Mouse (Mus musculus) forebrain, embryonic 16.5 days (tissue): ENCODE data around the gene Gcc2. TPM values are rescaled to one million over a fixed set of nuclear protein-coding genes. Genes with fewer than 3 reads are reported as not detected.
"Not testable (repeated sequence)": the region's sequence is repeated elsewhere in the genome, so short reads cannot be mapped to it uniquely, and the experiment has no call there.

ENCODE experiments used
- ATAC-seq: fragments of 200-750 bp; cut with Nextera tagmentation; 2 replicates; pipeline ENCODE4 v1.8.0; 2017; ENCODE audit warnings: mild to moderate bottlenecking, moderate library complexity
- H3K27ac ChIP-seq: fragments of 300-500 bp; sonication (generic); 2 replicates; pipeline ENCODE4 v1.5.1; 2014; ENCODE audit warnings: low read length, control low read depth
- H3K27me3 ChIP-seq: fragments of 300-500 bp; sonication (generic); replicated peaks from 2 replicates; pipeline ENCODE4 v1.6.1; 2014; ENCODE audit warnings: low read length; ENCODE audit not compliant: control insufficient read depth, insufficient read depth
- H3K36me3 ChIP-seq: fragments of 300-500 bp; sonication (generic); 2 replicates; pipeline ENCODE4 v1.6.1; 2014; ENCODE audit not compliant: control insufficient read depth, insufficient read depth
- H3K4me1 ChIP-seq: fragments of 300-500 bp; sonication (generic); replicated peaks from 2 replicates; pipeline ENCODE4 v1.6.1; 2014; ENCODE audit warnings: low read length; ENCODE audit not compliant: control insufficient read depth, insufficient read depth
- H3K4me2 ChIP-seq: fragments of 300-500 bp; sonication (generic); 2 replicates; pipeline ENCODE4 v1.6.1; 2014; ENCODE audit warnings: mild to moderate bottlenecking, low read length, control low read depth
- H3K4me3 ChIP-seq: fragments of 300-500 bp; sonication (generic); replicated peaks from 2 replicates; pipeline ENCODE4 v1.5.1; 2014; ENCODE audit warnings: mild to moderate bottlenecking, low read length, control low read depth
- H3K9ac ChIP-seq: fragments of 300-500 bp; sonication (generic); replicated peaks from 2 replicates; pipeline ENCODE4 v1.6.1; 2014; ENCODE audit warnings: low read depth, low read length, control low read depth
- H3K9me3 ChIP-seq: fragments of 300-500 bp; sonication (generic); 2 replicates; pipeline ENCODE4 v1.6.1; 2016; ENCODE audit warnings: low read length; ENCODE audit not compliant: control insufficient read depth
- WGBS: fragments of 180-500 bp; shearing (Covaris S2); extraction: QIAGEN DNeasy Blood & Tissue Kit; methylation state at CpG from one replicate; pipeline ENCODE4 v1.1.7; 2014; 5-methylcytosine and 5-hydroxymethylcytosine counted together
- polyA plus RNA-seq: library from polyadenylated mRNA; unstranded; fragments of >200 nt; fragmentation: Nextera tagmentation; extraction: Ambion mirVana; gene quantifications from 2 replicates; pipeline ENCODE4 v1.2.1, GENCODE M21; 2015

The Gcc2 gene
- polyA plus RNA-seq, 1 experiment from 2014 or later, result 71.7 TPM

DNA sequence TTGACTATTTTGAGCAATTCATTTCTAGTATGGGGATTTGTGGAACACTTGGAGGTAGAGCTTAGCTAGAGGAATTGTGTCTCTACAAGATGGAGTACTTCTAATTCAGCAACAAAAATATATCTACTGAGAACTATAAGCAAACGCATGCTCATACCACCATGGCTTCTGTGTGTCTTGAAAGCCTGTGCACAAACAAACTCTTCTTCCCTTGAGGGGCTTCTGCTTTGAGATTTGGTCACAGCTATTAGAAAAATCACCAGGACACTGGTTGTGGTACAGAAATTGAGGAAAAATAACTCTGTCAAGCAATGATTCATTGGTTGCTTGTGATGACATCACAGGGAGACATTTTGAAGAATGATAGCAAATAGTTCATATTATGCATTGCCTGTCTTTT is 39.9 kb upstream of the Gcc2 start:
- H3K9me3 ChIP-seq, result peaks cover 3% of the 10 kb centered on the region; the same call in 1 of the 2 replicates
- WGBS, result 93% methylated on average over 1 of the region's 1 CpGs
- H3K4me1 ChIP-seq, result no peaks in the 10 kb centered on the region
- H3K27me3 ChIP-seq, result 0 out of 2 replicates have a peak, but pooled peaks cover 2% of the 10 kb centered on the region
- no peak overlapping the region for H3K4me2 ChIP-seq
- no peaks in the 10 kb centered on the region for H3K36me3 ChIP-seq
- ATAC-seq, result no peak
- no peak overlapping the region for H3K4me3 ChIP-seq
- no peak overlapping the region for H3K9ac ChIP-seq
- no peak overlapping the region for H3K27ac ChIP-seq

DNA sequence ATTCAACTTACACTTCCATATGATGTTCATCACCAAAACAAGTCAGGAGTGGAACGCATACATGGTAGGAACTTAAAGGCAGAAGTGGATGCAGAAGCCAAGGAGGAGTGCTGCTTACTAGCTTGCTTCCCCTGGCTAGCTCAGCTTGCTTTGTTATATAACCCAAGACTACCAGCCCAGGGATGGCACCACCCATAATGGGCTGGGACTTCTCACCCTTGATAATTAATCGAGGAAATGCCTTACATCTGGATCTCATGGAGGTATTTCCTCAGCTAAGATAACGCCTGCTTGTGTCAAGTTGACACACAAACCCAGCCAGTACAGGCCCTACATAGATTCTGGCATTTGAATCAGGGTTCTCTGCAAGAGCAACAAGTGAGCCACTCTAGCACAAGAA is 37.9 kb upstream of the Gcc2 start:
- no peaks in the 10 kb centered on the region for H3K36me3 ChIP-seq
- peaks cover 3% of the 10 kb centered on the region; the same call in 1 of the 2 replicates for H3K9me3 ChIP-seq
- H3K27ac ChIP-seq, result no peak overlapping the region
- H3K27me3 ChIP-seq, result 0 out of 2 replicates have a peak, but pooled peaks cover 2% of the 10 kb centered on the region
- no peak overlapping the region for H3K4me3 ChIP-seq
- H3K9ac ChIP-seq, result no peak overlapping the region
- ATAC-seq, result no peak
- no peaks in the 10 kb centered on the region for H3K4me1 ChIP-seq
- no peak overlapping the region for H3K4me2 ChIP-seq
- WGBS, result 88% methylated on average over 3 of the region's 3 CpGs

DNA sequence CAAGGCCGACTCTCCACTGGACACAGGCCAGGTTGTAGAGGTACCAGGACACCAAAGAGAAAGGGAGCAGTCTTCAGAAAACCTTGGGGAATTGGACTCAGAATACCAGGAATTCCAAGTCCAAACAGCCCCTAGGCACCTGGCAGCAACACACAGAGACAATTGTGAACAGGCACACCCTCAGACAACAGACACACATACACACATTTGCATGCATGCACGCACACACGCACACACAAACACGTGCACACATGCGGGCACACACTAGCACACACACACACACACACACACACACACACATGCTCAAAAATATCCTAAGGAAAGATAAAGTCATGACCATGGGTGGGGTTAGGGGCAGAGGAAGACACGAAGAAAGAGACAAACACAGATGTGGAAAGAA is 34.6 kb upstream of the Gcc2 start:
- no peak overlapping the region for H3K4me2 ChIP-seq
- H3K4me1 ChIP-seq, result no peaks in the 10 kb centered on the region
- H3K4me3 ChIP-seq, result no peak overlapping the region
- H3K27ac ChIP-seq, result no peak overlapping the region
- 0 out of 2 replicates have a peak, but pooled peaks cover 2% of the 10 kb centered on the region for H3K27me3 ChIP-seq
- no peaks in the 10 kb centered on the region for H3K36me3 ChIP-seq
- ATAC-seq, result no peak
- H3K9ac ChIP-seq, result no peak overlapping the region
- WGBS, result 85% methylated on average over 6 of the region's 6 CpGs
- peaks cover 3% of the 10 kb centered on the region; the same call in 1 of the 2 replicates for H3K9me3 ChIP-seq

DNA sequence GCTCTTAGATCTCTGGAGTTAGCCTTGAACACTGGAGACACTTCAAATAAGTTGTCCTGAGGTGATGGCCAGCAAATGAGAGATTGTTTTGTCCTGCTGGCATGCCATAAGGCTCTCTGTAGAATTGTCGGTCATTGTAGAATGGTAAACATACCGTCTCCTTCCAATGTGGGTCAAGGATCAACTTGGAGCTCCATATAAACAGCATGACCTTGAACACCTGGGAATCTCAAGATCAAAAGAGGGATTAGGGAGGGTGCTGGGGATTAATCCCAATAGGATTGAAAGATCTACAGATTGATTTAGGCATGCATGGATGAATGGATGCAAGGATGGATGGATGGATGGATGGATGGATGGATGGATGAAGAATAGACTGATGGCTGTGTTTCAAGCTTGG is 33.7 kb upstream of the Gcc2 start:
- H3K4me2 ChIP-seq, H3K4me3 ChIP-seq, H3K9me3 ChIP-seq, H3K36me3 ChIP-seq, H3K27me3 ChIP-seq, ATAC-seq, H3K4me1 ChIP-seq, H3K9ac ChIP-seq, H3K27ac ChIP-seq: not testable (repeated sequence)
- 90% methylated on average over 2 of the region's 2 CpGs for WGBS

DNA sequence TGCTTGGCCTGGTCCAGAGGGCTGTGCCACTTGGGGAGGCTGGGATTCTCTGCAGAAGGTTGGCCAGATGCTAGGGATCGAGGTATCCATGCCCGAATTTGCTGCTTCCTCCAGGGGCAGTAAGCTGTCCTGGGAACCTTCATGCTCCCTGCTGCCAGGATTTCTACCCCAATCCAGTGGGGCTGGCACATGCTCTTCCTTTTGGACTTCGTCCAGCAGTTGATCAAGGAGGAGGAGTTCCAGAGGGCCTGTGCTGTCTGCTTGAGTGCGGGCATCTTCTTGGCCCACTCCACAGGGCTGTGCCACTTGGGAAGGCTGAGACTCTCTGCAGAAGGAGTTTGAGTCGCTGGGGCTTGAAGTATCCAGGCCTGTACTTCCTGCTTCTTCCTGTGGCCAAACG is 32.1 kb upstream of the Gcc2 start:
- not testable (repeated sequence) for H3K27ac ChIP-seq, H3K4me1 ChIP-seq, H3K36me3 ChIP-seq, H3K27me3 ChIP-seq, H3K4me2 ChIP-seq, H3K9me3 ChIP-seq, ATAC-seq, H3K4me3 ChIP-seq, H3K9ac ChIP-seq
- WGBS, result 90% methylated on average over 3 of the region's 6 CpGs

DNA sequence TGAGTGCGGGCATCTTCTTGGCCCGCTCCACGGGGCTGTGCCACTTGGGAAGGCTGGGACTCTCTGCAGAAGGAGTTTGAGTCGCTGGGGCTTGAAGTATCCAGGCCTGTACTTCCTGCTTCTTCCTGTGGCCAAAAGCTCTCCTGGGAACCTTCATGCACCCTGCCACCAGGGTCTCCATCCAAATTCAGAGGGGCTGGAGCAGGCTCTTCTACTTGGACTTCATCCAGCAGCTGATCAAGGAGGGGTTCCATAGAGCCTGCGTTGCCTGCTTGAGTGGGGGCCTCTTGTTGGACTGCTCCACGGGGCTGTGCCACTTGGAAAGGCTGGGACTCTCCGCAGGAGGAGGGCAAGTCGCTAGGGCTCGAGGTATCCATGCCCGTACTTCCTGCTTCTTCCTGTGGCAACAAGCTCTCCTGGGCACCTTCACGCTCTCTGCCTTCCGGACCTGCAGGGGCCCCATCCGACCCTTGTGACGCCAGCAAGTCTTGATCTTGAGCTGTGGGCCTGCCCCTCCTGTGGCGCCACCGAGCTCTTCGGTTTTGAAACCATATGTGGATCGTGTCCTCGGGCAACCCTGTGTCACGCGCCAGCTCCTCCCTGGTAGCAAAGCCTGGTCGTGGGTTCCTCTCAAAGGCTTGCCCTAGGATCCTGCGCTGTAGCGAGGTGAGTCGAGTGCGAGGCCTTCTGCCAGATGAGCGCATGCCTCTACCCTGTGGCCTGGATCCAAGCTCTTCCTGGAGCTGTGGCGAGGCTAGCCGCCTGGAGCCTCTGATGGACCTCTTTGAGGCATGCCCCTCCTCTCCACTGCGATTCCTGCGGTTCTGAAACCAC is 31.1 kb upstream of the Gcc2 start:
- H3K9ac ChIP-seq, H3K4me1 ChIP-seq, H3K9me3 ChIP-seq, H3K27me3 ChIP-seq, H3K27ac ChIP-seq, ATAC-seq, H3K4me3 ChIP-seq, H3K36me3 ChIP-seq, H3K4me2 ChIP-seq: not testable (repeated sequence)
- WGBS, result 86% methylated on average over 27 of the region's 31 CpGs

DNA sequence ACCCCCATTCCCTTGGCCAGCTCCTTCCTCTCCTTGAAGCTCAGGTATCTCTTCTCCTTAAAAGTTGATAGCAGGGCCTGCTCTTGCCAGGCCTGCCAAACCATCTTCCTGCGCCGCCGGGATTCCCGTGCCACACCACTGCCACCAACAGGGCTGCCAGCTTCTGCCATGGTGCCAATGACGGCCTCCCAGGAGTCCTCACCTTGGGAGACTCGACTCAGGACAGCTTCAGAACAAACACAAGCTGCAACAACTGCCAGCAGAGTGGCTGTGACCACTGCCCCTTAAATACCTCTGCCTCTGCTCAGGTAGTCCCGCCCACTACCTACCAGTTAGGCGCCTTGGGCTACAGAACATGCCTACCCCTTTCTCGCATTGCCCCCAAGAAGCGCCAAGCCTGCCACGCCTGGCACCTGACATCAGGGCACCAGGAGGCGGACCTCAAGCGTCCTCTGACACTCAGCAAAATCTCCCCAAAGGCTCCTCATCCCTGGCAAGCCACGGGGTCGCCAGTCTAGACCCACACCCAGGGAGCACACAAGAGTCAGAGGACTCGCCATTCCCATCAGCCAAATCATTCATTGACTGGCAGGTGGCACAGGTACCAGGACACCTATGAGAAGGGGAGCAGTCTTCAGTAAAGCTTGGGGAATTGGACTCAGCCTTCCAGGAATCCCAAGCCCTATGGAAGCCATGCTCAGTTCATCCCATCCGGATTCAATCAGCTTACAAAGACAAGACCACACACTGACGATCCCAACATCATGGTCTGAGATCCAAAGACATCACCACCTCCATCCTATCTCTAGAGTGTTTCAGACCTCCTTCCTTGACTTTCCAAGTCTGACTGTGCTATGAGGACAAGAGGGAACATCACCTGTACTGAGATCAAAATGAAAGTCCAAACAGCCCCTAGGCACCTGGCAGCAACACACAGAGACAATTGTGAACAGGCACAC is 30.2 kb upstream of the Gcc2 start, which contains the start of gene AW822073:
TSS of gene AW822073 (minus strand) at position 104 of the 959 bp plus-strand sequence.
- 88% methylated on average over 16 of the region's 18 CpGs for WGBS
- H3K9me3 ChIP-seq, result not testable (repeated sequence)

DNA sequence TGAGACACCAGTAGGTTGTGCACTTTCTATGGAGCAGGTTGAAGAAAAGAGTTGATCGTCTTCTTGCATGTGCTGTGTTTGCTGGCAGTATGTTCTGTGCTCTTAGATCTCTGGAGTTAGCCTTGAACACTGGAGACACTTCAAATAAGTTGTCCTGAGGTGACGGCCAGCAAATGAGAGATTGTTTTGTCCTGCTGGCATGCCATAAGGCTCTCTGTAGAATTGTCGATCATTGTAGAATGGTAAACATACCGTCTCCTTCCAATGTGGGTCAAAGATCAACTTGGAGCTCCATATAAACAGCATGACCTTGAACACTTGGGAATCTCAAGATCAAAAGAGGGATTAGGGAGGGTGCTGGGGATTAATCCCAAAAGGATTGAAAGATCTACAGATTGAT is 28.9 kb upstream of the Gcc2 start:
- not testable (repeated sequence) for H3K4me2 ChIP-seq, H3K9me3 ChIP-seq, H3K36me3 ChIP-seq, H3K27me3 ChIP-seq, ATAC-seq, H3K27ac ChIP-seq, H3K4me1 ChIP-seq, H3K4me3 ChIP-seq, H3K9ac ChIP-seq
- 92% methylated on average over 4 of the region's 4 CpGs for WGBS

More for the DNA sequence above, 30.2 kb upstream of the Gcc2 start, which contains the start of gene AW822073:
- H3K27me3 ChIP-seq, H3K27ac ChIP-seq, H3K4me1 ChIP-seq, ATAC-seq, H3K36me3 ChIP-seq, H3K4me2 ChIP-seq, H3K4me3 ChIP-seq, H3K9ac ChIP-seq: not testable (repeated sequence)

DNA sequence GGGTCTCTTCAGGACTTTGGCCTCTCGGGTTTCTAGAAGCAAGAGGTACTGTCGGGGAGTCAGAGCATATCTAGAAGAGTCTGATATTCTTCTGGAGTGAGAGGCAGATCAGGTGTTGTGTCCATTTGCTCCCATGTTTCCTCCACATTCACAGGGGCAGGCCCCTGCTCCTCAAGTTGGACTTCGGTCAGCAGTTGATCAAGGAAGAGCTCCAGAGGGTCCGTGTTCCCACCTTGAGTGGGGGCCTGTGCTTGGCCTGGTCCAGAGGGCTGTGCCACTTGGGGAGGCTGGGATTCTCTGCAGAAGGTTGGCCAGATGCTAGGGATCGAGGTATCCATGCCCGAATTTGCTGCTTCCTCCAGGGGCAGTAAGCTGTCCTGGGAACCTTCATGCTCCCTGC is 27.5 kb upstream of the Gcc2 start:
- WGBS, result 87% methylated on average over 2 of the region's 6 CpGs
- H3K27ac ChIP-seq, ATAC-seq, H3K9ac ChIP-seq, H3K4me2 ChIP-seq, H3K4me3 ChIP-seq, H3K36me3 ChIP-seq, H3K4me1 ChIP-seq, H3K27me3 ChIP-seq: not testable (repeated sequence)
- peaks cover 10% of the 10 kb centered on the region for H3K9me3 ChIP-seq
